Mouse (Mus musculus) embryonic facial prominence, embryonic 10.5 days (tissue): Measurements from ENCODE around the gene Eef2kmt. TPM values are rescaled to one million over a fixed set of nuclear protein-coding genes. Genes with fewer than 3 reads are reported as not detected.

ENCODE experiments used
- DNase-seq: peaks from one replicate; pipeline ENCODE4 v3.0.0-alpha.2; 2017; ENCODE audit warnings: low spot score
- H3K27ac ChIP-seq: fragments of 300-500 bp; sonication (generic); replicated peaks from 2 replicates; pipeline ENCODE4 v1.5.1; 2016; ENCODE audit warnings: mild to moderate bottlenecking
- H3K27me3 ChIP-seq: fragments of 300-500 bp; sonication (generic); replicated peaks from 2 replicates; pipeline ENCODE4 v1.6.1; 2016; ENCODE audit warnings: low read depth, mild to moderate bottlenecking; ENCODE audit not compliant: poor library complexity, severe bottlenecking
- H3K36me3 ChIP-seq: fragments of 300-500 bp; sonication (generic); replicated peaks from 2 replicates; pipeline ENCODE4 v1.6.1; 2016; ENCODE audit warnings: mild to moderate bottlenecking, moderate library complexity
- H3K4me1 ChIP-seq: fragments of 300-500 bp; sonication (generic); 2 replicates; pipeline ENCODE4 v1.6.1; 2016
- H3K4me3 ChIP-seq: fragments of 300-500 bp; sonication (generic); 2 replicates; pipeline ENCODE4 v1.5.1; 2016; ENCODE audit warnings: mild to moderate bottlenecking, moderate library complexity
- H3K9me3 ChIP-seq: fragments of 300-500 bp; sonication (generic); 2 replicates; pipeline ENCODE4 v1.6.1; 2016; ENCODE audit warnings: mild to moderate bottlenecking
- WGBS: fragments of 180-500 bp; shearing (Covaris S2); methylation state at CpG from one replicate; pipeline ENCODE4 v1.1.7; 2016; 5-methylcytosine and 5-hydroxymethylcytosine counted together
- microRNA-seq: library from miRNA; unstranded; fragments of <30 nt; microRNA quantifications from one replicate; pipeline ENCODE4, GENCODE M21; 2017
- polyA plus RNA-seq: library from polyadenylated mRNA; unstranded; fragments of >200 nt; fragmentation: Nextera tagmentation; extraction: Ambion mirVana; gene quantifications from 2 replicates; pipeline ENCODE4 v1.2.1, GENCODE M21; 2016

Gene Eef2kmt
- polyA plus RNA-seq, 1 experiment from 2014 or later = 14.7 TPM

GRCm38 (mm10) chr16:5216686-5217085, 39.1 kb downstream of the Eef2kmt start:
- no peak for DNase-seq
- Histone ChIP-seq H3K27me3 (no peaks in the 10 kb centered on the region), H3K4me1 (no peaks in the 10 kb centered on the region), H3K9me3 (no peaks in the 10 kb centered on the region), H3K27ac (no peak overlapping the region), H3K4me3 (no peak overlapping the region), H3K36me3 (no peaks in the 10 kb centered on the region)
- WGBS = 72% methylated on average over 6 of the region's 6 CpGs

- no peak for DNase-seq
- H3K9me3 ChIP-seq = no peaks in the 10 kb centered on the region
- no peak overlapping the region for H3K27ac ChIP-seq
- no peak overlapping the region for H3K4me3 ChIP-seq
- H3K36me3 ChIP-seq = no peaks in the 10 kb centered on the region
- WGBS = 94% methylated on average over 2 of the region's 2 CpGs
- H3K4me1 ChIP-seq = no peaks in the 10 kb centered on the region
- H3K27me3 ChIP-seq = no peaks in the 10 kb centered on the region
Measured at GRCm38 (mm10) chr16:5214126-5214525, 41.7 kb downstream of the Eef2kmt start.

- 85% methylated on average over 3 of the region's 3 CpGs for WGBS
- no peak for DNase-seq
- Histone ChIP-seq H3K36me3 (no peaks in the 10 kb centered on the region), H3K4me3 (no peak overlapping the region), H3K27ac (no peak overlapping the region), H3K9me3 (no peaks in the 10 kb centered on the region), H3K27me3 (no peaks in the 10 kb centered on the region), H3K4me1 (no peaks in the 10 kb centered on the region)
Measured at GRCm38 (mm10) chr16:5212150-5212549, 43.6 kb downstream of the Eef2kmt start.

GRCm38 (mm10) chr16:5210365-5210764, 45.4 kb downstream of the Eef2kmt start:
- H3K9me3 ChIP-seq = no peaks in the 10 kb centered on the region
- no peaks in the 10 kb centered on the region for H3K36me3 ChIP-seq
- no peak overlapping the region for H3K27ac ChIP-seq
- 74% methylated on average over 2 of the region's 2 CpGs for WGBS
- no peak overlapping the region for H3K4me3 ChIP-seq
- no peak for DNase-seq
- H3K27me3 ChIP-seq = 0 out of 2 replicates have a peak, but pooled peaks cover under 1% of the 10 kb centered on the region
- H3K4me1 ChIP-seq = no peaks in the 10 kb centered on the region

GRCm38 (mm10) chr16:5206051-5206450, 49.7 kb downstream of the Eef2kmt start:
- no peaks in the 10 kb centered on the region for H3K36me3 ChIP-seq
- no peaks in the 10 kb centered on the region for H3K9me3 ChIP-seq
- H3K4me1 ChIP-seq = peaks cover 15% of the 10 kb centered on the region
- DNase-seq = no peak
- no peak overlapping the region for H3K27ac ChIP-seq
- no peak overlapping the region for H3K4me3 ChIP-seq
- WGBS = 77% methylated on average over 5 of the region's 5 CpGs
- H3K27me3 ChIP-seq = peaks cover 7% of the 10 kb centered on the region; the same call in 1 of the 2 replicates

DNA sequence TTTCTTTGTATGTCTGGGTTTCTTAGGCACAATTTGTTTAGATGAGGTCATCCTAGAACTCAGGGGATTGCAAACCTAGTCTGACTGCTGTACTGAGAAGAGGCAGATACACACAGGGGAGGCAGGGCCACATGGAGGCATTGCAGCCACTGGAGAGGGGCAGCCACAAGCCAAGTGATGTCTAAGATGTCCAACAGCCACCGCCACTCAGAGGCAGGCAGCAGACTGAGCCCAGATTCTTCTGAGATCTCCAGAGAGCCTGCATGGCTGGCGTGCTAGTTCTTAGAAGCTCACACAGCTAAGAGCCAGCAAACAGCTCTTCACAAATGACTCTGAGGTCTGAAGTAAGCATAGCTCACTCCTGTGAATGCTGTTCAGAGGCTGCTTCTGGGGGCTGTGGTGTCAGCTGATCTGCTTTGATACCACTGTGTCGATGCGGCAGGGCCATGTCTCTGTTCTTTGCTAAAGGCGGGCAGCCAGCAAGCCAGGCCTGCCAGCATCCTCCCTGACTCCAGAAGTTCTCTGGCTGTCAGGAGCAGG, 50.3 kb downstream of the Eef2kmt start:
- Histone ChIP-seq H3K4me1 (peaks cover 15% of the 10 kb centered on the region), H3K4me3 (no peak overlapping the region), H3K36me3 (no peaks in the 10 kb centered on the region), H3K27me3 (peaks cover 7% of the 10 kb centered on the region; the same call in 1 of the 2 replicates), H3K9me3 (no peaks in the 10 kb centered on the region), H3K27ac (no peak overlapping the region)
- WGBS = 84% methylated on average over 5 of the region's 5 CpGs
- no peak for DNase-seq

GRCm38 (mm10) chr16:5203668-5204433, 51.9 kb downstream of the Eef2kmt start, which contains the start of gene Nagpa:
Gene Nagpa (minus strand): TSS chr16:5204012.
- no peaks in the 10 kb centered on the region for H3K9me3 ChIP-seq
- peak within 1 kb of the TSS; percentile 77 for H3K27ac ChIP-seq
- H3K36me3 ChIP-seq = no peaks in the 10 kb centered on the region
- peaks cover 15% of the 10 kb centered on the region for H3K4me1 ChIP-seq
- H3K4me3 ChIP-seq = peak within 1 kb of the TSS; percentile 94
- WGBS = 4% methylated on average over 40 of the region's 40 CpGs
- peaks cover 7% of the 10 kb centered on the region; the same call in 1 of the 2 replicates for H3K27me3 ChIP-seq
- DNase-seq = peak; percentile 90

- H3K36me3 ChIP-seq = peaks cover 6% of the 10 kb centered on the region
- H3K4me3 ChIP-seq = peak overlapping the region; percentile 94
- no peaks in the 10 kb centered on the region for H3K9me3 ChIP-seq
- H3K27ac ChIP-seq = peak overlapping the region; percentile 77
- peaks cover 7% of the 10 kb centered on the region; the same call in 1 of the 2 replicates for H3K27me3 ChIP-seq
- peaks cover 15% of the 10 kb centered on the region for H3K4me1 ChIP-seq
- 1% methylated on average over 36 of the region's 36 CpGs for WGBS
- DNase-seq = no peak
Measured at GRCm38 (mm10) chr16:5203200-5203599, 52.6 kb downstream of the Eef2kmt start.

DNA sequence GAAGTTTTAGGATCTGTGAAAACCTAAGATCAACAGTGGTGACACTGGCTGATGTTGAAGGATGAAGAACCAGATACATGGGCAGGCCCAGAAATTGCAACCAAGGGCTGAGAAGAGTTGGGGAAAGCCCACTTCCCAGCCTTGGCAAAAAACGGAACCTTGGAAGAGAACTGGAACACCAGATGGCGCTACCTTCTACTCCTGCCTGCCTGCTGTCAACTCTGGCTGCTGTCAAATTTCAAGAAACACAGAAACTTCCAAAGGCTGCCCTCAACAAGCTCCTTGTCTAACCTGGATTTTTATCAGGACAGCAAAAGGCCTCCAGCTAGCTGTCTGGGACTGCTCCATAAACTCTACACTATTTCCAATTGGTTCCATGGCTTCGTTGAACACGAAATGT, 53.1 kb downstream of the Eef2kmt start:
- no peaks in the 10 kb centered on the region for H3K9me3 ChIP-seq
- peak overlapping the region; percentile 94 for H3K4me3 ChIP-seq
- WGBS = 13% methylated on average over 4 of the region's 4 CpGs
- H3K4me1 ChIP-seq = peaks cover 15% of the 10 kb centered on the region
- H3K36me3 ChIP-seq = peaks cover 7% of the 10 kb centered on the region
- peaks cover 7% of the 10 kb centered on the region; the same call in 1 of the 2 replicates for H3K27me3 ChIP-seq
- DNase-seq = peak; percentile 42
- H3K27ac ChIP-seq = no peak overlapping the region

- no peaks in the 10 kb centered on the region for H3K27me3 ChIP-seq
- no peaks in the 10 kb centered on the region for H3K9me3 ChIP-seq
- no peak overlapping the region for H3K27ac ChIP-seq
- H3K36me3 ChIP-seq = peaks cover 7% of the 10 kb centered on the region
- peak; percentile 59 for DNase-seq
- 26% methylated on average over 6 of the region's 6 CpGs for WGBS
- no peak overlapping the region for H3K4me3 ChIP-seq
- H3K4me1 ChIP-seq = no peaks in the 10 kb centered on the region
Measured at GRCm38 (mm10) chr16:5195080-5195479, 60.7 kb downstream of the Eef2kmt start.

Small RNA genes lying within 50 kb of the gene (microRNA-seq; reads per million reads assigned to microRNA genes)
- not detected for gene Gm23689
- not detected for gene Gm26095
- gene Mir6364 = not detected

Other genes starting within 250 kb of the Eef2kmt start
- 3.4 and 3.6 TPM in 2 replicates for gene Smim22, start 248.7 kb downstream of the Eef2kmt start, polyA plus RNA-seq
- 63.6 and 66.2 TPM in 2 replicates for gene Rogdi, start 242.4 kb downstream of the Eef2kmt start, polyA plus RNA-seq
- 211 and 221 TPM in 2 replicates for gene Glyr1, start 206.1 kb downstream of the Eef2kmt start, polyA plus RNA-seq
- gene Ubn1, start 205.9 kb downstream of the Eef2kmt start, polyA plus RNA-seq = 18.5 and 20.0 TPM in 2 replicates
- gene Ppl, start 123.6 kb downstream of the Eef2kmt start, polyA plus RNA-seq = 1.8 and 2.4 TPM in 2 replicates
- 0.10 and 0.16 TPM in 2 replicates for gene Sec14l5, start 108.9 kb downstream of the Eef2kmt start, polyA plus RNA-seq
- gene Nagpa, start 52.0 kb downstream of the Eef2kmt start, polyA plus RNA-seq = 15.9 and 16.2 TPM in 2 replicates
- 0.93 and 1.3 TPM in 2 replicates for gene AU021092, start 33.7 kb downstream of the Eef2kmt start, polyA plus RNA-seq
- gene Alg1, start 22.4 kb downstream of the Eef2kmt start, polyA plus RNA-seq = 23.1 and 26.2 TPM in 2 replicates